Mouse (Mus musculus) left cerebral cortex, postnatal 4 days (tissue): ENCODE results near the gene Esr1. TPM values are rescaled to one million over a fixed set of nuclear protein-coding genes. Genes with fewer than 3 reads are reported as not detected.

Experiments used
- DNase-seq: peaks from one replicate; pipeline ENCODE4 v3.0.0-alpha.2; 2022
- intact Hi-C: fragments of 180-260 bp; cut with DNase I; formaldehyde crosslinking; loops from one replicate; pipeline ENCODE4 v1.15.1; 2025
- total RNA-seq, 2 experiments: library from RNA; stranded (reverse); gene quantifications; 2 replicates each; pipeline ENCODE4 v1.2.3; 2021

Esr1 gene
- total RNA-seq, 2 experiments from 2014 or later = 3.5 to 3.9 TPM

- intact Hi-C loops = no loop called here
- DNase-seq = no peak
Observed at GRCm38 (mm10) chr10:4971586-4971985, 360.2 kb downstream of the Esr1 start.

GRCm38 (mm10) chr10:4972026-4972425 lies 360.6 kb downstream of the Esr1 start:
- DNase-seq = peak; percentile 17
- intact Hi-C loops = no loop called here

GRCm38 (mm10) chr10:4974246-4974645 lies 362.9 kb downstream of the Esr1 start:
- no peak for DNase-seq
- intact Hi-C loops = no loop called here

GRCm38 (mm10) chr10:4976557-4976956 lies 365.2 kb downstream of the Esr1 start:
- intact Hi-C loops = no loop called here
- DNase-seq = no peak

GRCm38 (mm10) chr10:4977374-4977773 lies 366.0 kb downstream of the Esr1 start:
- intact Hi-C loops = no loop called here

GRCm38 (mm10) chr10:4983919-4984318 lies 372.5 kb downstream of the Esr1 start:
- intact Hi-C loops = no loop called here
- DNase-seq = no peak

More at GRCm38 (mm10) chr10:4977374-4977773, 366.0 kb downstream of the Esr1 start:
- no peak for DNase-seq

- intact Hi-C loops = no loop called here
- no peak for DNase-seq
Observed at GRCm38 (mm10) chr10:4993802-4994201, 382.4 kb downstream of the Esr1 start.

- intact Hi-C loops = no loop called here
- DNase-seq = no peak
Observed at GRCm38 (mm10) chr10:4996592-4996991, 385.2 kb downstream of the Esr1 start.

- intact Hi-C loops = no loop called here
Observed at GRCm38 (mm10) chr10:5008795-5009366, 397.5 kb downstream of the Esr1 start.

GRCm38 (mm10) chr10:5012004-5012403 lies 400.6 kb downstream of the Esr1 start:
- DNase-seq = no peak
- intact Hi-C loops = no loop called here

More at GRCm38 (mm10) chr10:5008795-5009366, 397.5 kb downstream of the Esr1 start:
- DNase-seq = no peak

- intact Hi-C loops = no loop called here
Observed at GRCm38 (mm10) chr10:5014976-5015375, 403.6 kb downstream of the Esr1 start.

GRCm38 (mm10) chr10:5017148-5017547 lies 405.8 kb downstream of the Esr1 start:
- intact Hi-C loops = no loop called here
- DNase-seq = no peak

More at GRCm38 (mm10) chr10:5014976-5015375, 403.6 kb downstream of the Esr1 start:
- no peak for DNase-seq

- no peak for DNase-seq
- intact Hi-C loops = no loop called here
Observed at GRCm38 (mm10) chr10:5025906-5026305, 414.5 kb downstream of the Esr1 start.

- no peak for DNase-seq
Observed at GRCm38 (mm10) chr10:5027208-5027607, 415.8 kb downstream of the Esr1 start.

GRCm38 (mm10) chr10:5028301-5028700 lies 416.9 kb downstream of the Esr1 start:
- no peak for DNase-seq
- intact Hi-C loops = no loop called here

More at GRCm38 (mm10) chr10:5027208-5027607, 415.8 kb downstream of the Esr1 start:
- intact Hi-C loops = no loop called here

GRCm38 (mm10) chr10:5029161-5029560 lies 417.8 kb downstream of the Esr1 start:
- intact Hi-C loops = no loop called here
- DNase-seq = no peak

GRCm38 (mm10) chr10:5029883-5030282 lies 418.5 kb downstream of the Esr1 start:
- no peak for DNase-seq
- intact Hi-C loops = no loop called here

- intact Hi-C loops = no loop called here
- no peak for DNase-seq
Observed at GRCm38 (mm10) chr10:5032192-5033048, 421.0 kb downstream of the Esr1 start.

- intact Hi-C loops = no loop called here
- DNase-seq = no peak
Observed at GRCm38 (mm10) chr10:5041254-5041653, 429.9 kb downstream of the Esr1 start.

- intact Hi-C loops = no loop called here
- DNase-seq = no peak
Observed at GRCm38 (mm10) chr10:5044481-5044880, 433.1 kb downstream of the Esr1 start.

- intact Hi-C loops = no loop called here
- DNase-seq = no peak
Observed at GRCm38 (mm10) chr10:5045213-5045612, 433.8 kb downstream of the Esr1 start.

- no peak for DNase-seq
- intact Hi-C loops = no loop called here
Observed at GRCm38 (mm10) chr10:5045671-5046070, 434.3 kb downstream of the Esr1 start.
